In the genomic region with DNA sequence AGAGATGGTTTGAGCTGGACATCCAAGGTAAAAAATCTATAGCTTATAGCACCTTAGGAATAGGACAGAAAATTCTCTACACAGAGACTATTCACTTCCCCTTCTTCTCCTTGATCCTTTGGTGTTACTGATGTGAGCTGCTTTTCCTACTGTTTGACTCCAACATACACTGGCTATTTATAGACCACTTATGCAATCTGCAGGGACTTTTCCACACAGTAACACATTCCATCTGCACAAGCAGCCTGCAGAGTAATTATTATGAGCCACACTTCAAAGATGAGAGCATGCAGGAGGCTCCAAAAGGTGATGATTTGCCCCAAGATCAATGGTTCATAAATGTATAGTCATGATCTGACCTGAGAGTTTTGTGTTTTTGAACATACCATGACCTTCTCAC, we compare ENCODE assay signal across 17 mouse cellular contexts.
DNase-seq lines count a peak whose midpoint lies in the region; ATAC-seq and TF ChIP-seq lines count a peak whose summit lies in the region.
"Had no signal": no experiment of that assay in that cellular context is flagged by ENCODE, and none has a peak within 500 bp of the region (broad histone marks: within the 10 kb centered on the region; RNA-seq: fewer than 3 reads in every experiment).

No protein-coding gene starts in this region.

- TF ChIP-seq CTCF in kidney, postnatal 0 days (IDR thresholded peaks at IDR 0.05; ENCODE audit: low read depth): no peak

- H3K9me3 ChIP-seq in kidney, postnatal 0 days (replicated peaks; ENCODE audit: low read length): no peaks in the 10 kb centered on the region
- H3K9me3 ChIP-seq in heart, embryonic 12.5 days (replicated peaks): no peaks in the 10 kb centered on the region
- no peaks in the 10 kb centered on the region for H3K9me3 ChIP-seq in kidney, embryonic 14.5 days (ENCODE audit: control insufficient read depth, low read length)
- H3K9me3 ChIP-seq: embryonic facial prominence, embryonic 12.5 days; limb, embryonic 12.5 days; lung, embryonic 15.5 days; midbrain, embryonic 15.5 days; neural tube, embryonic 15.5 days had no signal

- no peak for ATAC-seq in kidney, postnatal 0 days (replicated peaks; ENCODE audit: low FRiP score, low read depth)
- ATAC-seq in heart, embryonic 12.5 days (ENCODE audit: insufficient number of reproducible peaks, low FRiP score): peak; percentile 71; the same call in 1 of the 2 replicates
- ATAC-seq in kidney, embryonic 14.5 days (ENCODE audit: low FRiP score, low TSS enrichment): no peak
- ATAC-seq: forebrain, embryonic 14.5 days; intestine, postnatal 0 days; midbrain, embryonic 15.5 days had no signal

- H3K4me1 ChIP-seq in kidney, postnatal 0 days (replicated peaks; ENCODE audit: insufficient read depth, low read length): no peaks in the 10 kb centered on the region
- H3K4me1 ChIP-seq in heart, embryonic 12.5 days (replicated peaks): peaks cover 6% of the 10 kb centered on the region
- no peaks in the 10 kb centered on the region for H3K4me1 ChIP-seq in kidney, embryonic 14.5 days (ENCODE audit: control insufficient read depth, insufficient read depth, low read length)
- H3K4me1 ChIP-seq: embryonic facial prominence, embryonic 12.5 days; limb, embryonic 12.5 days; lung, embryonic 15.5 days; midbrain, embryonic 15.5 days; neural tube, embryonic 15.5 days had no signal

- no peak overlapping the region for H3K27ac ChIP-seq in kidney, postnatal 0 days
- peak overlapping the region; percentile 77 for H3K27ac ChIP-seq in heart, embryonic 12.5 days (ENCODE audit: poor library complexity, severe bottlenecking)
- H3K27ac ChIP-seq in kidney, embryonic 14.5 days (ENCODE audit: low read depth, low read length): no peak overlapping the region
- H3K27ac ChIP-seq: embryonic facial prominence, embryonic 12.5 days; limb, embryonic 12.5 days; lung, embryonic 15.5 days; midbrain, embryonic 15.5 days; neural tube, embryonic 15.5 days had no signal

- no peak overlapping the region for H3K4me3 ChIP-seq in kidney, postnatal 0 days (replicated peaks; ENCODE audit: low read depth, low read length)
- no peak overlapping the region for H3K4me3 ChIP-seq in heart, embryonic 12.5 days
- H3K4me3 ChIP-seq in kidney, embryonic 14.5 days (ENCODE audit: low read length): no peak overlapping the region
- H3K4me3 ChIP-seq: embryonic facial prominence, embryonic 12.5 days; limb, embryonic 12.5 days; lung, embryonic 15.5 days; midbrain, embryonic 15.5 days; neural tube, embryonic 15.5 days had no signal

- no peak overlapping the region for H3K4me2 ChIP-seq in kidney, postnatal 0 days (ENCODE audit: low read length)
- H3K4me2 ChIP-seq in heart, embryonic 12.5 days: no peak overlapping the region
- H3K4me2 ChIP-seq in kidney, embryonic 14.5 days (replicated peaks; ENCODE audit: low read depth, low read length): no peak overlapping the region
- H3K4me2 ChIP-seq: embryonic facial prominence, embryonic 12.5 days; limb, embryonic 12.5 days; lung, embryonic 15.5 days; midbrain, embryonic 15.5 days; neural tube, embryonic 15.5 days had no signal

- no peak overlapping the region for H3K9ac ChIP-seq in kidney, postnatal 0 days (ENCODE audit: low read depth, low read length)
- no peak overlapping the region for H3K9ac ChIP-seq in heart, embryonic 12.5 days
- H3K9ac ChIP-seq in kidney, embryonic 14.5 days (ENCODE audit: low read depth, low read length): no peak overlapping the region
- H3K9ac ChIP-seq: embryonic facial prominence, embryonic 12.5 days; limb, embryonic 12.5 days; lung, embryonic 15.5 days; midbrain, embryonic 15.5 days; neural tube, embryonic 15.5 days had no signal

- peak; percentile 40 for DNase-seq in kidney, postnatal 0 days (ENCODE audit: low spot score)
- no peak for DNase-seq in kidney, adult 18-20 months
- DNase-seq in NIH3T3 (ENCODE audit: low read depth): peak; percentile 41
- DNase-seq in left cerebral cortex, postnatal 25 days (ENCODE audit: low spot score in 2 of 2): peak; percentile 28 to 67
- DNase-seq in thymus, postnatal 10 days (ENCODE audit: low spot score in 2 of 2): no peak
- no peak for DNase-seq in cerebellum, adult 9-10 months
- DNase-seq: adrenal gland, postnatal 25 days; cerebellum, adult 18-20 months had no signal

- no peaks in the 10 kb centered on the region for H3K36me3 ChIP-seq in kidney, postnatal 0 days (ENCODE audit: insufficient read depth, low read length)
- no peaks in the 10 kb centered on the region for H3K36me3 ChIP-seq in heart, embryonic 12.5 days
- H3K36me3 ChIP-seq in kidney, embryonic 14.5 days (ENCODE audit: control insufficient read depth, insufficient read depth, low read length): no peaks in the 10 kb centered on the region
- H3K36me3 ChIP-seq: embryonic facial prominence, embryonic 12.5 days; limb, embryonic 12.5 days; lung, embryonic 15.5 days; midbrain, embryonic 15.5 days; neural tube, embryonic 15.5 days had no signal

- no peaks in the 10 kb centered on the region for H3K27me3 ChIP-seq in kidney, postnatal 0 days (ENCODE audit: insufficient read depth, low read length)
- no peaks in the 10 kb centered on the region for H3K27me3 ChIP-seq in heart, embryonic 12.5 days (replicated peaks)
- no peaks in the 10 kb centered on the region for H3K27me3 ChIP-seq in kidney, embryonic 14.5 days (ENCODE audit: control insufficient read depth, insufficient read depth, low read length)
- H3K27me3 ChIP-seq: embryonic facial prominence, embryonic 12.5 days; limb, embryonic 12.5 days; lung, embryonic 15.5 days; midbrain, embryonic 15.5 days; neural tube, embryonic 15.5 days had no signal

- intact Hi-C loops in left cerebral cortex, postnatal 25 days (cut with DNase I): no loop called here

Comparison
In these comparisons a context has a peak if more than half of its experiments do, and no peak if none do; other contexts are left out.
1. DNase-seq: peak in kidney, postnatal 0 days (single experiment), NIH3T3 (single experiment) and left cerebral cortex, postnatal 25 days (2 of 2); none in kidney, adult 18-20 months (single experiment), thymus, postnatal 10 days (0 of 2) and cerebellum, adult 9-10 months (single experiment).